Mouse (Mus musculus) heart, embryonic 15.5 days (tissue): ENCODE results near the gene Med13l. TPM values are rescaled to one million over a fixed set of nuclear protein-coding genes. Genes with fewer than 3 reads are reported as not detected.

Experiments
- ATAC-seq: fragments of 200-750 bp; cut with Nextera tagmentation; replicated peaks from 2 replicates; pipeline ENCODE4 v1.8.0; 2017; ENCODE audit warnings: low read depth, moderate TSS enrichment; ENCODE audit not compliant: insufficient number of reproducible peaks, insufficient read depth, low FRiP score
- H3K27ac ChIP-seq: fragments of 300-500 bp; sonication (generic); 2 replicates; pipeline ENCODE4 v1.5.1; 2015; ENCODE audit warnings: mild to moderate bottlenecking, inconsistent platforms
- H3K27me3 ChIP-seq: fragments of 300-500 bp; sonication (generic); 2 replicates; pipeline ENCODE4 v1.6.1; 2015; ENCODE audit warnings: inconsistent platforms
- H3K36me3 ChIP-seq: fragments of 300-500 bp; sonication (generic); 2 replicates; pipeline ENCODE4 v1.6.1; 2015; ENCODE audit warnings: mild to moderate bottlenecking, inconsistent platforms
- H3K4me1 ChIP-seq: fragments of 300-500 bp; sonication (generic); replicated peaks from 2 replicates; pipeline ENCODE4 v1.6.1; 2015; ENCODE audit warnings: inconsistent platforms
- H3K4me2 ChIP-seq: fragments of 300-500 bp; sonication (generic); 2 replicates; pipeline ENCODE4 v1.6.1; 2015; ENCODE audit warnings: inconsistent platforms, mild to moderate bottlenecking, moderate library complexity
- H3K4me3 ChIP-seq: fragments of 300-500 bp; sonication (generic); 2 replicates; pipeline ENCODE4 v1.5.1; 2015; ENCODE audit warnings: mild to moderate bottlenecking, inconsistent platforms
- H3K9ac ChIP-seq: fragments of 300-500 bp; sonication (generic); 2 replicates; pipeline ENCODE4 v1.6.1; 2015; ENCODE audit warnings: mild to moderate bottlenecking, inconsistent platforms
- H3K9me3 ChIP-seq: fragments of 300-500 bp; sonication (generic); replicated peaks from 2 replicates; pipeline ENCODE4 v1.6.1; 2016; ENCODE audit warnings: inconsistent platforms
- WGBS: fragments of 180-500 bp; shearing (Covaris S2); methylation state at CpG from one replicate; pipeline ENCODE4 v1.1.7; 2015; ENCODE audit warnings: mixed read lengths; 5-methylcytosine and 5-hydroxymethylcytosine counted together
- polyA plus RNA-seq: library from polyadenylated mRNA; unstranded; fragments of >200 nt; fragmentation: Nextera tagmentation; extraction: Ambion mirVana; gene quantifications from 2 replicates; pipeline ENCODE4 v1.2.1, GENCODE M21; 2015

The Med13l gene
- polyA plus RNA-seq, 1 experiment from 2014 or later, result 6.1 TPM

- 66% methylated on average over 13 of the region's 13 CpGs for WGBS
- Histone ChIP-seq H3K4me2 (no peak overlapping the region), H3K9me3 (no peaks in the 10 kb centered on the region), H3K27ac (no peak overlapping the region), H3K4me1 (peaks cover 41% of the 10 kb centered on the region), H3K36me3 (no peaks in the 10 kb centered on the region), H3K4me3 (no peak overlapping the region), H3K27me3 (no peaks in the 10 kb centered on the region), H3K9ac (no peak overlapping the region)
- no peak for ATAC-seq
Observed at GRCm38 (mm10) chr5:118680853-118681252, 120.4 kb downstream of the Med13l start.

GRCm38 (mm10) chr5:118682007-118682406 lies 121.5 kb downstream of the Med13l start:
- Histone ChIP-seq H3K27me3 (no peaks in the 10 kb centered on the region), H3K4me2 (no peak overlapping the region), H3K4me1 (peaks cover 31% of the 10 kb centered on the region), H3K27ac (no peak overlapping the region), H3K9me3 (no peaks in the 10 kb centered on the region), H3K4me3 (no peak overlapping the region), H3K9ac (no peak overlapping the region), H3K36me3 (no peaks in the 10 kb centered on the region)
- ATAC-seq, result no peak
- WGBS, result 85% methylated on average over 6 of the region's 6 CpGs

- Histone ChIP-seq H3K27me3 (no peaks in the 10 kb centered on the region), H3K36me3 (no peaks in the 10 kb centered on the region), H3K4me1 (peaks cover 30% of the 10 kb centered on the region), H3K4me2 (no peak overlapping the region), H3K27ac (no peak overlapping the region), H3K9ac (no peak overlapping the region), H3K4me3 (no peak overlapping the region), H3K9me3 (no peaks in the 10 kb centered on the region)
- no peak for ATAC-seq
- 87% methylated on average over 8 of the region's 8 CpGs for WGBS
Observed at GRCm38 (mm10) chr5:118685145-118685544, 124.7 kb downstream of the Med13l start.

GRCm38 (mm10) chr5:118686021-118686420 lies 125.5 kb downstream of the Med13l start:
- H3K27ac ChIP-seq, result no peak overlapping the region
- H3K36me3 ChIP-seq, result no peaks in the 10 kb centered on the region
- WGBS, result 91% methylated on average over 4 of the region's 4 CpGs
- no peak for ATAC-seq
- H3K9ac ChIP-seq, result no peak overlapping the region
- no peak overlapping the region for H3K4me2 ChIP-seq
- H3K4me1 ChIP-seq, result peaks cover 25% of the 10 kb centered on the region
- no peaks in the 10 kb centered on the region for H3K27me3 ChIP-seq
- no peaks in the 10 kb centered on the region for H3K9me3 ChIP-seq
- H3K4me3 ChIP-seq, result no peak overlapping the region

GRCm38 (mm10) chr5:118688886-118689835 lies 128.7 kb downstream of the Med13l start:
- H3K27ac ChIP-seq, result no peak overlapping the region
- H3K9ac ChIP-seq, result no peak overlapping the region
- no peak overlapping the region for H3K4me2 ChIP-seq
- H3K36me3 ChIP-seq, result no peaks in the 10 kb centered on the region
- H3K4me3 ChIP-seq, result no peak overlapping the region
- 67% methylated on average over 14 of the region's 15 CpGs for WGBS
- H3K9me3 ChIP-seq, result no peaks in the 10 kb centered on the region
- 0 out of 2 replicates have a peak, but pooled peaks have one; percentile 22 for ATAC-seq
- H3K27me3 ChIP-seq, result no peaks in the 10 kb centered on the region
- peaks cover 25% of the 10 kb centered on the region for H3K4me1 ChIP-seq

GRCm38 (mm10) chr5:118691025-118691709 lies 130.7 kb downstream of the Med13l start:
- H3K4me3 ChIP-seq, result no peak overlapping the region
- H3K27ac ChIP-seq, result no peak overlapping the region
- no peak overlapping the region for H3K9ac ChIP-seq
- H3K4me2 ChIP-seq, result no peak overlapping the region
- 68% methylated on average over 10 of the region's 10 CpGs for WGBS
- no peaks in the 10 kb centered on the region for H3K9me3 ChIP-seq
- H3K36me3 ChIP-seq, result no peaks in the 10 kb centered on the region
- H3K27me3 ChIP-seq, result no peaks in the 10 kb centered on the region
- peaks cover 31% of the 10 kb centered on the region for H3K4me1 ChIP-seq
- ATAC-seq, result no peak

- H3K27ac ChIP-seq, result no peak overlapping the region
- H3K4me3 ChIP-seq, result no peak overlapping the region
- peaks cover 36% of the 10 kb centered on the region for H3K4me1 ChIP-seq
- no peaks in the 10 kb centered on the region for H3K9me3 ChIP-seq
- no peak overlapping the region for H3K4me2 ChIP-seq
- ATAC-seq, result no peak
- no peaks in the 10 kb centered on the region for H3K36me3 ChIP-seq
- H3K9ac ChIP-seq, result no peak overlapping the region
- H3K27me3 ChIP-seq, result no peaks in the 10 kb centered on the region
- 36% methylated on average over 7 of the region's 7 CpGs for WGBS
Observed at GRCm38 (mm10) chr5:118691710-118692040, 131.2 kb downstream of the Med13l start.

GRCm38 (mm10) chr5:118693996-118694395 lies 133.5 kb downstream of the Med13l start:
- no peaks in the 10 kb centered on the region for H3K27me3 ChIP-seq
- no peak overlapping the region for H3K27ac ChIP-seq
- H3K36me3 ChIP-seq, result no peaks in the 10 kb centered on the region
- peaks cover 33% of the 10 kb centered on the region for H3K4me1 ChIP-seq
- H3K4me3 ChIP-seq, result no peak overlapping the region
- ATAC-seq, result no peak
- H3K9me3 ChIP-seq, result no peaks in the 10 kb centered on the region
- no peak overlapping the region for H3K9ac ChIP-seq
- 94% methylated on average over 9 of the region's 9 CpGs for WGBS
- H3K4me2 ChIP-seq, result no peak overlapping the region

- H3K27me3 ChIP-seq, result no peaks in the 10 kb centered on the region
- no peak overlapping the region for H3K4me2 ChIP-seq
- H3K36me3 ChIP-seq, result no peaks in the 10 kb centered on the region
- no peak overlapping the region for H3K27ac ChIP-seq
- no peak overlapping the region for H3K9ac ChIP-seq
- H3K9me3 ChIP-seq, result no peaks in the 10 kb centered on the region
- ATAC-seq, result no peak
- no peak overlapping the region for H3K4me3 ChIP-seq
- 86% methylated on average over 7 of the region's 7 CpGs for WGBS
- H3K4me1 ChIP-seq, result peaks cover 42% of the 10 kb centered on the region
Observed at GRCm38 (mm10) chr5:118697073-118697472, 136.6 kb downstream of the Med13l start.

- Histone ChIP-seq H3K4me1 (peaks cover 53% of the 10 kb centered on the region), H3K27me3 (no peaks in the 10 kb centered on the region), H3K36me3 (no peaks in the 10 kb centered on the region), H3K9me3 (no peaks in the 10 kb centered on the region), H3K4me3 (no peak overlapping the region), H3K27ac (no peak overlapping the region), H3K9ac (no peak overlapping the region; the same call in 1 of the 2 replicates), H3K4me2 (0 out of 2 replicates have a peak overlapping the region, but pooled peaks have one; percentile 14)
- 77% methylated on average over 4 of the region's 4 CpGs for WGBS
- ATAC-seq, result no peak
Observed at GRCm38 (mm10) chr5:118700978-118701377, 140.5 kb downstream of the Med13l start.

GRCm38 (mm10) chr5:118702674-118703073 lies 142.2 kb downstream of the Med13l start:
- Histone ChIP-seq H3K27me3 (no peaks in the 10 kb centered on the region), H3K9me3 (no peaks in the 10 kb centered on the region), H3K27ac (no peak overlapping the region), H3K4me2 (no peak overlapping the region), H3K9ac (no peak overlapping the region), H3K4me1 (peaks cover 49% of the 10 kb centered on the region), H3K4me3 (no peak overlapping the region), H3K36me3 (no peaks in the 10 kb centered on the region)
- whole genome bisulfite sequencing, result 34% methylated on average over 9 of the region's 9 CpGs
- no peak for ATAC-seq
